Mouse (Mus musculus) heart, adult 2 months (tissue): ENCODE data around the gene Vti1a.

Experiments
- CTCF ChIP-seq: fragments of 200-600 bp; IDR thresholded peaks from 2 replicates; pipeline ENCODE4 v1.8.1; 2022; ENCODE audit warnings: antibody characterized with exemption, mild to moderate bottlenecking, moderate library complexity
- EP300 ChIP-seq: fragments of 200-500 bp; IDR thresholded peaks from 2 replicates; pipeline ENCODE4 v1.6.1; 2011; ENCODE audit warnings: low read depth, low read length, control low read depth; ENCODE audit not compliant: insufficient read depth
- POLR2A ChIP-seq: fragments of 200-500 bp; IDR thresholded peaks from 2 replicates; pipeline ENCODE4 v1.6.1; 2011; ENCODE audit warnings: mild to moderate bottlenecking, low read depth, low read length, control low read depth; ENCODE audit not compliant: insufficient read depth

DNA sequence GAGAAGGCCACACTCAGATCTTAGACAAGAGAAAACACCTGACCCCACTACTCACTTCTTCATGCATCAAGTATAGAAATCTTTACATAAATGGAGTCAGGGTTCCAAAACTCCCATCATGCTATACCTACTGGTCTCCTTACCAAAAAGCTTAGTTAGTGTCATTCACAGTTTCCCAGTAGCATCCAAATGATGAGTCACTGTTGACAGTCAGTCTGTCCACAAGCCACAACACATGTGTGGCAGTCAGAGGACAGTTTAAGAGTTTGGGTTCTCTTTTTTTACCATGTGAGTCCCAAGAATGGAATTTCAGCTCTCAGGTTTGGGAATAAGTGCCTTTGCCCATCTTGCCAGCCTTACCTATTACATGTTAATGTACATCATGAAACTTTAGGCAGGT, 27.1 kb upstream of the Vti1a start:
- TF ChIP-seq CTCF (no peak), POLR2A (no peak), EP300 (no peak)
